Mouse (Mus musculus): Measurements from ENCODE around the gene Vldlr.
A peak's percentile ranks its signal among the peaks of the same experiment; 100 is the strongest.

The Vldlr gene

GRCm38 (mm10) chr19:27216318-27216717 lies at the start of gene Vldlr:
Gene Vldlr (plus strand): TSS chr19:27216484.
- peak; percentile 83 for DNase-seq (ENCODE audit: low read depth, low spot score)

- no peak for DNase-seq (ENCODE audit: low read depth, low spot score)
Observed at GRCm38 (mm10) chr19:27167601-27168319, 48.5 kb upstream of the Vldlr start.

- DNase-seq (ENCODE audit: low read depth, low spot score): peak; percentile 8
Observed at GRCm38 (mm10) chr19:27173836-27174235, 42.4 kb upstream of the Vldlr start.

GRCm38 (mm10) chr19:27175617-27176016 lies 40.7 kb upstream of the Vldlr start:
- no peak for DNase-seq (ENCODE audit: low read depth, low spot score)

- no peak for DNase-seq (ENCODE audit: low read depth, low spot score)
Observed at GRCm38 (mm10) chr19:27176558-27176957, 39.7 kb upstream of the Vldlr start.

- DNase-seq (ENCODE audit: low read depth, low spot score): no peak
Observed at GRCm38 (mm10) chr19:27178195-27178807, 38.0 kb upstream of the Vldlr start.

- DNase-seq (ENCODE audit: low read depth, low spot score): peak; percentile 52
Observed at GRCm38 (mm10) chr19:27180351-27181122, 35.7 kb upstream of the Vldlr start.

GRCm38 (mm10) chr19:27183511-27183910 lies 32.8 kb upstream of the Vldlr start:
- DNase-seq (ENCODE audit: low read depth, low spot score): peak; percentile 11

GRCm38 (mm10) chr19:27203711-27204238 lies 12.5 kb upstream of the Vldlr start:
- peak; percentile 41 for DNase-seq (ENCODE audit: low read depth, low spot score)

GRCm38 (mm10) chr19:27210991-27211390 lies 5.3 kb upstream of the Vldlr start:
- peak; percentile 55 for DNase-seq (ENCODE audit: low read depth, low spot score)

- DNase-seq (ENCODE audit: low read depth, low spot score): no peak
Observed at GRCm38 (mm10) chr19:27215596-27215995, 688 bp upstream of the Vldlr start.

GRCm38 (mm10) chr19:27216767-27217403 lies 601 bp downstream of the Vldlr start:
- DNase-seq (ENCODE audit: low read depth, low spot score): peak; percentile 91

- peak; percentile 90 for DNase-seq (ENCODE audit: low read depth, low spot score)
Observed at GRCm38 (mm10) chr19:27217404-27217940, 1.2 kb downstream of the Vldlr start.

GRCm38 (mm10) chr19:27217941-27218411 lies 1.7 kb downstream of the Vldlr start:
- peak; percentile 69 for DNase-seq (ENCODE audit: low read depth, low spot score)

- DNase-seq (ENCODE audit: low read depth, low spot score): peak; percentile 94
Observed at GRCm38 (mm10) chr19:27218561-27219262, 2.4 kb downstream of the Vldlr start.

- DNase-seq (ENCODE audit: low read depth, low spot score): no peak
Observed at GRCm38 (mm10) chr19:27219586-27219985, 3.3 kb downstream of the Vldlr start.

GRCm38 (mm10) chr19:27223046-27223445 lies 6.8 kb downstream of the Vldlr start:
- DNase-seq (ENCODE audit: low read depth, low spot score): peak; percentile 84

- no peak for DNase-seq (ENCODE audit: low read depth, low spot score)
Observed at GRCm38 (mm10) chr19:27224356-27224755, 8.1 kb downstream of the Vldlr start.

- no peak for DNase-seq (ENCODE audit: low read depth, low spot score)
Observed at GRCm38 (mm10) chr19:27226626-27227025, 10.3 kb downstream of the Vldlr start.

- peak; percentile 94 for DNase-seq (ENCODE audit: low read depth, low spot score)
Observed at GRCm38 (mm10) chr19:27227131-27227530, 10.8 kb downstream of the Vldlr start.

- no peak for DNase-seq (ENCODE audit: low read depth, low spot score)
Observed at GRCm38 (mm10) chr19:27228254-27228653, 12.0 kb downstream of the Vldlr start.

Measured in brain, adult 2 months (tissue).